Mouse (Mus musculus) spleen, adult 2 months (tissue): Measurements from ENCODE around the gene Il18r1.

Experiments
- CTCF ChIP-seq: fragments of 200-500 bp; IDR thresholded peaks from 2 replicates; pipeline ENCODE4 v1.5.1; 2011; ENCODE audit warnings: mild to moderate bottlenecking, inconsistent platforms; ENCODE audit not compliant: insufficient read depth, insufficient read length, insufficient replicate concordance; ENCODE audit errors: extremely low read depth
- POLR2A ChIP-seq: fragments of 200-500 bp; IDR thresholded peaks from 2 replicates; pipeline ENCODE4 v1.6.1; 2011; ENCODE audit warnings: low read depth, low read length, inconsistent platforms

DNA sequence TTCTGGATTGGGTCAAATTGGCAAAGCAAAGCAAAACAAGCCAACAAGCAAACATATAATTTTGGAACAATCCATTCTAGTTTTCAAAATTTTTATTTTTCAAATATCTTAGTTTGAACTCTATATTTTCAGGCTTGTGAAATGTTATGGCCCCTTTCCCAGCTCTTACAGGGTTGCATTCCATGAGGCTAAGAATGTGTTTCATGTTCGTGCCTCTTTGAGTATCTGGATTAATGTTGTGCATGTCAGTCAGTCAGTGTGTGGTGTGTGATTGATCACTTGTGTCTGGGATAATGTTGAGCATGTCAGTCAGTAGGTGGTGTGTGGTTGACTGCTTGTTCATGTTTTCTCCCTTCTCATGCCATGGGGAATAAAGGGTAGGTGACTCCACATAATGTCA is 37.5 kb upstream of the Il18r1 start:
- no peak for TF ChIP-seq CTCF
- no peak for TF ChIP-seq POLR2A
